Mouse (Mus musculus) gonadal fat pad, adult 2 months (tissue): ENCODE measurements around the gene Irf2bp2. TPM values are rescaled to one million over a fixed set of nuclear protein-coding genes. Genes with fewer than 3 reads are reported as not detected.

Experiments used
- DNase-seq: peaks from one replicate; pipeline ENCODE4 v3.0.0-alpha.2; 2012; ENCODE audit warnings: low read depth
- polyA plus RNA-seq: library from polyadenylated mRNA; depleted of rRNA; stranded (reverse); fragments of >200 nt; gene quantifications from 2 replicates; pipeline ENCODE4 v1.2.3, GENCODE M21; 2012

Irf2bp2 gene
- polyA plus RNA-seq, 1 experiment: 27.2 TPM

- DNase-seq: no peak
Observed at GRCm38 (mm10) chr8:126586599-126587577, 6.9 kb downstream of the Irf2bp2 start.

GRCm38 (mm10) chr8:126586101-126586500 lies 7.7 kb downstream of the Irf2bp2 start:
- DNase-seq: no peak

- no peak for DNase-seq
Observed at GRCm38 (mm10) chr8:126585561-126586031, 8.2 kb downstream of the Irf2bp2 start.

GRCm38 (mm10) chr8:126584844-126585231 lies 8.9 kb downstream of the Irf2bp2 start:
- DNase-seq: no peak

GRCm38 (mm10) chr8:126583971-126584843 lies 9.6 kb downstream of the Irf2bp2 start:
- no peak for DNase-seq

- no peak for DNase-seq
Observed at GRCm38 (mm10) chr8:126583534-126583933, 10.3 kb downstream of the Irf2bp2 start.

DNA sequence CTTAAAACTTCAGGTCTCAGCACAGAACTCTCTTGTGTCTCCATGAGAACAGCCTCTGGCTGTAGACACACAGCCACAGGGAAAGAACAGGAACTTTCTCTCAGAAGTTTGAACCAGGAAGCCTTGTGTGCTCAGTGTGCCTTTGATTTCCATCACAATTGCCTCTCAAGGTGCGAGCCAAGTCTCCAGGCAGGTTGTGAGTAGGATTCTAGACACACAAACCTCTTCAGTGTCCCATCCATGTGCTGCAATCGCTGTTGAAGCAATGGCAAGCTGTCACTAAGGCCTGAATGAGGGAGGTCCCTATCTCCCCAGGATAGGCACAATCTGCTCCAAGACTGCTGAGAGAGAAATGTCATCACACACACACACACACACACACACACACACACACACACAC lies 10.8 kb downstream of the Irf2bp2 start:
- no peak for DNase-seq

DNA sequence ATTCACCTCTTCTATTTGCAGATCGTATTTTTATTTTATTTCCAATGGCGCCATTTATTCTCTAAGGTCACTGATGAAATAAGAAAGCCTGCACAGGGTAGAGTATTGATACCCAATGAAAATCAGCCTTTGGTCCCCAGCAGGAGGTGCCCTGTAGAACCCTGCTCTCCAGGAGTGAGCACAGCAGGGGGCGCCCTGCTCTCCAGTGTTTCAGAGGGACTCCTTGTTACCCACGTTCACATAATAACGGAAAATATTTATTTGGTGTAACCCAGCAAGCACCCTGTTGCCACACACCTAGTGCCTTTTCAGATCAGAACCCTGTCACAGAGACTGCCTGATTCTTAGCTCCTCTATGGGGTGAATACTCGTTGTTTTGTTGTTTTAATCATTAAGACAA lies 11.3 kb downstream of the Irf2bp2 start:
- no peak for DNase-seq

GRCm38 (mm10) chr8:126581662-126582061 lies 12.1 kb downstream of the Irf2bp2 start:
- DNase-seq: no peak

GRCm38 (mm10) chr8:126580826-126581225 lies 13.0 kb downstream of the Irf2bp2 start:
- DNase-seq: no peak

DNA sequence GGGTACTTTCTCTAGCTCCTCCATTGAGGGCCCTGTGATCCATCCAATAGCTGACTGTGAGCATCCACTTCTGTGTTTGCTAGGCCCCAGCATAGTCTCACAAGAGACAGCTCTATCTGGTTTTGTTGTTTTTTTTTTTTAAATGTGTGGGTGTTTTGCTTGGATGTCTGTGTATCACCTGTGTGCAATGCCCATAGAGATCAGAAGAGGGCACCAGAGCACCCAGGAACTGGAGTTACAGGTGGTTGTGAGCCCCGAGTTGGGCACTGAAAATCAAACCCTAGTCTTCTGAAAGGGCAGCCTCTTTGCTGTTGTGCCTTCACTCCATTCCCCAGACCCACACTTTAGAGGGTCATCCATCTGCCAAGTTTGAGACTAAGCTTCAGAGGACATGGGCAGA lies 13.7 kb downstream of the Irf2bp2 start:
- DNase-seq: no peak

DNA sequence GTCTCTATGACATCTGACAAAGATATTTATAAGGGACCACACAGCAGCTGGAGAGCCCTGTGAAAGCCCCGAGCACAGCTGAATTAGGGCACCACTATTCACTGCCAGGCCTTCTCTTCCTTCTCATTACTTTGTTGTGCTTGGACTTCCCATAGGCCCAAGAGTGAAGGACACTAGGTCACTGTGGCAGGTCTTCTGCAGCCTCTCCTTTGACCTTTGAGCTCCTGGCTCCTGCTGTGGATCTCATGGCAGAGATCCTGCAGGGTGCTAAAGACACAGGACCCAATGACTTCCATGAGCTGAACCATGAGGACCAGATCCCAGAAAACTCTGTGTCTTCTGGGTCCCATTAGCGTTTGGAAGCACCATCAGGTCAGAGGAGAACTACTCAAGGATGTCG lies 15.1 kb downstream of the Irf2bp2 start:
- DNase-seq: no peak

DNA sequence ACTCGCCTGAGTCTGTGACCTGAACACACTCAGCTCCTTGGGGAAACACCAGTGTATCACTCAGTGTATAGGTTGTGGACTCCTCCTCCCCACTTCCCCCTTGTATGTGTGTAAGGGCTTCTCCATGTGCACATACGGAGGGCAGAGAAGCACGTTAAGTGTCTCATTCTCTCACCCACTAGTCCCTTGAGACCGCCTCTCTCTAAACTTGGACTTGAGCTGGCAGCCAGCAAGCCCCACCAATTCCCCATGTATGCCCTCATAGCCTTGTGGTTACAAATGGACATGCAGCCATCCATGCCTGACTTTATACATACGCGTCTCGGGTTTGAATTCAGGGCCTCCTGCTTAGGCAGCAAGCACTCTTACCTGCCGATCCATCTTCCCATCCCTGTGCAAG lies 16.9 kb downstream of the Irf2bp2 start:
- no peak for DNase-seq

GRCm38 (mm10) chr8:126576086-126576485 lies 17.7 kb downstream of the Irf2bp2 start:
- no peak for DNase-seq

DNA sequence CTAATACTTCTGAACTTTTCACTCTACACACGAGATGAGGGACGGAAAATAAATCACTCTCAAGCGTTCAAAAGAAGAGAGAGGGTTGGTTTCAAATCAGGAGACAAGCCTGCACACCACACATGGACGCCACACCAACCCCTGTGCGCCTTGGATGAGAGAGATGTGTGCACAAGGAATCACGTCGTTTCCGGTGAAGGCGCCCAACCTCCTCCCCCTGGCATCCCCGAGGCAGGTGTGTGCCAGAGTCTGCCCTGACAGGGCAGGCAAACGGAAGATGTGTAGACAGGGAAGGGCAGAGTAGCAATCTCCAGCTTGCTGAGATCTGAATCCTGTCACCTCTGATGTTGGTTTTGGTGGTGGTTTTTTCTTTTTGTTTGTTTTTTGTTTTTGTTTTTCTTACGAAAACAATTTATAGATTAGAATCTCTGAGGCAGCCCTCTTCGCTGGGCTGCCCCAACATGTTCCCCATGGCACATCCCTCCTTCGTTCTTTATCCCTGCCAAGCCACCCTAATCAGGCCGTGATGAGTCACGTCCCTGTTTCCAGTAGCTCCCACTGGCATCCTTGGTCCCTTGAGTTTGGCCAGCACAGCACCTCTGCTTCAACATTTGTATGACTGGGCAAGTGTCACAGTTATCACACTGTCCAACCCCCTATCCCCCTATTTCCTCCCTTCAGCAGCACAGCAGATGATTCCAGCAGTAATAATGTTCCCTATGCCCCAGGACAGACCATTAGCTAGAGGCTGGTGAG lies 18.7 kb downstream of the Irf2bp2 start:
- no peak for DNase-seq

GRCm38 (mm10) chr8:126573878-126574277 lies 19.9 kb downstream of the Irf2bp2 start:
- no peak for DNase-seq

DNA sequence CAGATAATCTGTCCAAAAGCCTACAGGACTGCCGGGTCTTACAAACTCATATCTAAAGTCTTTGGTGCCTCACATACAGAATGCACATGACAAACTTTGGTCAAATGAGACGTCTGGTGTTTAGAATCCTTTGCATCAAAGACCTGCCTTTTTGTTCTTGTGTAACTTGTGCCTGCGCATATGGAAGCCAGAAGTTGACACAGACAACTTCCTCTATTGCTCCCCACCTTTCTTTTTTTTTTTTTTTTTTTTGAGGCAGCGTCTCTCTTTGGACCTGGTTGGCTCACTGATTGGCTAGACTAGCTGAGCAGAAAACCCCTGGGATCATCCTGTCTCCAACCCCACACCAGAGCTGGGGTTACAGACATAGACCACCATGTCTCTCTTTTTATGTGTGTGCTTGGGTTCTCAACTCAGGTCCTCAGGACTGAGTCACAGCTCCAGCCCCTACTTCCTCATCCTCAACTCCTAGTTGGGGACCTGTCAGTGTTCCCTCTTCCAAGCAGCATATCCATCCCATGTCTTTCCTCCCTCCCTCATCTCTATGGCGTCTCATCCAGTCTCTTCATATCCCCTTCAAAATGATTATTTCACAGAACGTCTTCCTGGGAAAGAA lies 20.6 kb downstream of the Irf2bp2 start:
- no peak for DNase-seq

DNA sequence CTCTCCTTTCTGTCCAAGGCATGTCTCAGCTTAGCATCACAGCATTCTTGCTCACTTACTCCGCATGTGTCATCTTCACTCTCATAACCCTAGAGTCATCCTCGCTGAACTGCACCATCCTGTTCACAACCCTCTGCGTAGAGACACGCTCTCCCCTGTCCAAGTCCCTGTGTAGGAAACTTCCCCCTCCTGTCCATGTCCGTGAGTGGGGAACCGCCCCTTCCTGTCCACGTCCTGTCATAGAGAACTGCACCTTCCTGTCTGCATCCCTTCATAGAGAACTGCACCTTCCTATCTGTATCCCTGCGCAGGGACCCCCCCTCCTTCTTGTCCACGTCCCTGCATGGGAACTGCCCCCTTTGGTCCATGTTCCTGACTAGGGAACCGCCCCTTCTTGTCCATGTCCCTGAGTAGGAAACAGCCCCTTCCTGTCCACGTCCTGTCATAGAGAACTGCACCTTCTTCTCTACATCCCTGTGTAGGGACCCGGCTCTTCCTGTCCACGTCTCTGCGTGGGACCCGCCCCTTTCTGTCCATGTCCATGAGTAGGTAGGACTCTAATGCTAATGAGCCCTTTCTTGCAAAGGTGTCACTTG lies 22.6 kb downstream of the Irf2bp2 start:
- no peak for DNase-seq

- no peak for DNase-seq
Observed at GRCm38 (mm10) chr8:126570521-126571040, 23.2 kb downstream of the Irf2bp2 start.

DNA sequence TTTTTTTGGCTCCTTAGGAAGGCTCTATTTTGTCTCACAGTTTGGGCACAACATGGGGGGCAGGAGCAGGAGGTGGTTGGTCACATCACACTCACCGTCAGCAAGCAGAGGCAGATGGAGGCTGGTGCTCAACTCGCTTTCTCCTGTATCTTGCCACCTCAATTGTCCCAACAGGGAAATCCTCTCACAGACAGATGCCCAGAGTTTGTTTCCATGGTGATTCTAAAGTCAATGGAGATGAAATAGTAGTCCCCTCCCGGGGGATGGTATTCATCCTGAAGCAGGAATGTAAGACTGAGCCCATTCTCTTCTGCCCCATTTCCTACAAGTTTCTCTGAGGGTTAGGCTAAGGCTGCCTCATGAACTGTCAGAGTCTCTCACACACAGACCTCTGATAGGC lies 23.7 kb downstream of the Irf2bp2 start:
- no peak for DNase-seq

DNA sequence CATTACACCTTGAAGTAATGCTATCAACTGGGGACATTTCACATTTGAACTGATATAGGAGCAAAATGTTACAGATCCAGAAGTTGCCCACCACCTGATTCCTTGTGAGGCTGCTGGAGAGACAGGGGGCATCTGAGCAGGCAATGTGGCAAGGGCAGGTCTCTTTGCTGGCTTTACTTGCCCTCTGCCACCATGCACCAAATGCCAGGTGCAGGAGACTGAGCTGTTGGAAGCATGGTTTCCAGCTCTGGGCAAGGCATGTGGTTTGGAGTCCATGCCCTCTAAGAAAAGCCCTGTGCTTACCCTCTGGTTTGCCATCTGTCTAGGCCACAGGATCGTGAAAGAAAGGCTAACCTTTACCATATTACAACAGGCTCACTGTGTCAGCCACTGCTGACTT lies 24.1 kb downstream of the Irf2bp2 start:
- no peak for DNase-seq
